Mouse (Mus musculus): ENCODE data around the gene Spata17. TPM values are rescaled to one million over a fixed set of nuclear protein-coding genes. Genes with fewer than 3 reads are reported as not detected.
"Not testable (repeated sequence)": the region's sequence is repeated elsewhere in the genome, so short reads cannot be mapped to it uniquely, and the experiment has no call there.

Spata17 gene
- polyA plus RNA-seq, 1 experiment from 2014 or later, result 1.2 TPM

- H3K27me3 ChIP-seq (ENCODE audit: control insufficient read depth, insufficient read depth, low read length), result no peaks in the 10 kb centered on the region
- H3K4me2 ChIP-seq (ENCODE audit: low read length), result no peak overlapping the region
- ATAC-seq (ENCODE audit: low FRiP score, low TSS enrichment) (no peak), DNase-seq (no peak)
- H3K4me3 ChIP-seq (replicated peaks; ENCODE audit: low read depth, low read length), result no peak overlapping the region
- WGBS, result 56% methylated on average over 5 of the region's 5 CpGs
- H3K4me1 ChIP-seq (ENCODE audit: control insufficient read depth, insufficient read depth, low read length), result no peaks in the 10 kb centered on the region
- H3K36me3 ChIP-seq (ENCODE audit: control insufficient read depth, insufficient read depth, low read length), result no peaks in the 10 kb centered on the region
- H3K27ac ChIP-seq (replicated peaks; ENCODE audit: low read depth, low read length), result no peak overlapping the region
- no peak overlapping the region for H3K9ac ChIP-seq (replicated peaks; ENCODE audit: low read length)
- no peaks in the 10 kb centered on the region for H3K9me3 ChIP-seq (ENCODE audit: control insufficient read depth, low read length)
Observed at GRCm38 (mm10) chr1:187153681-187154080, 61.6 kb downstream of the Spata17 start.

GRCm38 (mm10) chr1:187152571-187152970, 62.7 kb downstream of the Spata17 start:
- DNase-seq, result no peak
- WGBS, result 94% methylated on average over 2 of the region's 2 CpGs
- Histone ChIP-seq H3K4me3 (replicated peaks; ENCODE audit: low read depth, low read length) (no peak overlapping the region), H3K27me3 (ENCODE audit: control insufficient read depth, insufficient read depth, low read length) (no peaks in the 10 kb centered on the region), H3K36me3 (ENCODE audit: control insufficient read depth, insufficient read depth, low read length) (no peaks in the 10 kb centered on the region), H3K4me1 (ENCODE audit: control insufficient read depth, insufficient read depth, low read length) (no peaks in the 10 kb centered on the region), H3K27ac (replicated peaks; ENCODE audit: low read depth, low read length) (no peak overlapping the region), H3K9ac (replicated peaks; ENCODE audit: low read length) (no peak overlapping the region), H3K4me2 (ENCODE audit: low read length) (no peak overlapping the region), H3K9me3 (ENCODE audit: control insufficient read depth, low read length) (no peaks in the 10 kb centered on the region)
- no peak for ATAC-seq (ENCODE audit: low FRiP score, low TSS enrichment)

GRCm38 (mm10) chr1:187142984-187143383, 72.3 kb downstream of the Spata17 start:
- H3K4me1 ChIP-seq (ENCODE audit: control insufficient read depth, insufficient read depth, low read length), result no peaks in the 10 kb centered on the region
- ATAC-seq (ENCODE audit: low FRiP score, low TSS enrichment) (no peak), DNase-seq (no peak)
- WGBS, result 75% methylated on average over 8 of the region's 8 CpGs
- H3K36me3 ChIP-seq (ENCODE audit: control insufficient read depth, insufficient read depth, low read length), result no peaks in the 10 kb centered on the region
- H3K9ac ChIP-seq (replicated peaks; ENCODE audit: low read length), result no peak overlapping the region
- H3K4me2 ChIP-seq (ENCODE audit: low read length), result no peak overlapping the region
- no peaks in the 10 kb centered on the region for H3K27me3 ChIP-seq (ENCODE audit: control insufficient read depth, insufficient read depth, low read length)
- H3K9me3 ChIP-seq (ENCODE audit: control insufficient read depth, low read length), result no peaks in the 10 kb centered on the region
- H3K27ac ChIP-seq (replicated peaks; ENCODE audit: low read depth, low read length), result no peak overlapping the region
- H3K4me3 ChIP-seq (replicated peaks; ENCODE audit: low read depth, low read length), result no peak overlapping the region

- Histone ChIP-seq H3K9ac (replicated peaks; ENCODE audit: low read length) (no peak overlapping the region), H3K4me3 (replicated peaks; ENCODE audit: low read depth, low read length) (no peak overlapping the region), H3K27ac (replicated peaks; ENCODE audit: low read depth, low read length) (no peak overlapping the region), H3K36me3 (ENCODE audit: control insufficient read depth, insufficient read depth, low read length) (no peaks in the 10 kb centered on the region), H3K27me3 (ENCODE audit: control insufficient read depth, insufficient read depth, low read length) (no peaks in the 10 kb centered on the region), H3K4me2 (ENCODE audit: low read length) (no peak overlapping the region), H3K4me1 (ENCODE audit: control insufficient read depth, insufficient read depth, low read length) (no peaks in the 10 kb centered on the region), H3K9me3 (ENCODE audit: control insufficient read depth, low read length) (no peaks in the 10 kb centered on the region)
- peak; percentile 92 for DNase-seq
- 42% methylated on average over 6 of the region's 6 CpGs for WGBS
- ATAC-seq (ENCODE audit: low FRiP score, low TSS enrichment), result no peak
Observed at GRCm38 (mm10) chr1:187137426-187137825, 77.8 kb downstream of the Spata17 start.

GRCm38 (mm10) chr1:187135887-187136286, 79.4 kb downstream of the Spata17 start:
- WGBS, result 78% methylated on average over 6 of the region's 6 CpGs
- no peaks in the 10 kb centered on the region for H3K36me3 ChIP-seq (ENCODE audit: control insufficient read depth, insufficient read depth, low read length)
- no peaks in the 10 kb centered on the region for H3K27me3 ChIP-seq (ENCODE audit: control insufficient read depth, insufficient read depth, low read length)
- ATAC-seq (ENCODE audit: low FRiP score, low TSS enrichment) (no peak), DNase-seq (no peak)
- H3K27ac ChIP-seq (replicated peaks; ENCODE audit: low read depth, low read length), result no peak overlapping the region
- no peak overlapping the region for H3K4me2 ChIP-seq (ENCODE audit: low read length)
- H3K9ac ChIP-seq (replicated peaks; ENCODE audit: low read length), result no peak overlapping the region
- no peaks in the 10 kb centered on the region for H3K9me3 ChIP-seq (ENCODE audit: control insufficient read depth, low read length)
- H3K4me1 ChIP-seq (ENCODE audit: control insufficient read depth, insufficient read depth, low read length), result no peaks in the 10 kb centered on the region
- no peak overlapping the region for H3K4me3 ChIP-seq (replicated peaks; ENCODE audit: low read depth, low read length)

GRCm38 (mm10) chr1:187133841-187134240, 81.4 kb downstream of the Spata17 start:
- Histone ChIP-seq H3K27ac (replicated peaks; ENCODE audit: low read depth, low read length) (no peak overlapping the region), H3K9ac (replicated peaks; ENCODE audit: low read length) (no peak overlapping the region), H3K4me2 (ENCODE audit: low read length) (no peak overlapping the region), H3K9me3 (ENCODE audit: control insufficient read depth, low read length) (no peaks in the 10 kb centered on the region), H3K36me3 (ENCODE audit: control insufficient read depth, insufficient read depth, low read length) (no peaks in the 10 kb centered on the region), H3K4me1 (ENCODE audit: control insufficient read depth, insufficient read depth, low read length) (no peaks in the 10 kb centered on the region), H3K27me3 (ENCODE audit: control insufficient read depth, insufficient read depth, low read length) (no peaks in the 10 kb centered on the region), H3K4me3 (replicated peaks; ENCODE audit: low read depth, low read length) (no peak overlapping the region)
- WGBS, result 58% methylated on average over 6 of the region's 6 CpGs
- no peak for DNase-seq
- no peak for ATAC-seq (ENCODE audit: low FRiP score, low TSS enrichment)

GRCm38 (mm10) chr1:187132348-187132747, 82.9 kb downstream of the Spata17 start:
- Histone ChIP-seq H3K4me3 (replicated peaks; ENCODE audit: low read depth, low read length) (no peak overlapping the region), H3K9me3 (ENCODE audit: control insufficient read depth, low read length) (no peaks in the 10 kb centered on the region), H3K36me3 (ENCODE audit: control insufficient read depth, insufficient read depth, low read length) (no peaks in the 10 kb centered on the region), H3K27ac (replicated peaks; ENCODE audit: low read depth, low read length) (no peak overlapping the region), H3K27me3 (ENCODE audit: control insufficient read depth, insufficient read depth, low read length) (no peaks in the 10 kb centered on the region), H3K9ac (replicated peaks; ENCODE audit: low read length) (no peak overlapping the region), H3K4me1 (ENCODE audit: control insufficient read depth, insufficient read depth, low read length) (no peaks in the 10 kb centered on the region), H3K4me2 (ENCODE audit: low read length) (no peak overlapping the region)
- 87% methylated on average over 4 of the region's 4 CpGs for WGBS
- DNase-seq, result no peak
- no peak for ATAC-seq (ENCODE audit: low FRiP score, low TSS enrichment)

GRCm38 (mm10) chr1:187127548-187127947, 87.7 kb downstream of the Spata17 start:
- not testable (repeated sequence) for H3K27ac ChIP-seq (replicated peaks; ENCODE audit: low read depth, low read length); H3K27me3 ChIP-seq (ENCODE audit: control insufficient read depth, insufficient read depth, low read length); ATAC-seq (ENCODE audit: low FRiP score, low TSS enrichment); H3K9ac ChIP-seq (replicated peaks; ENCODE audit: low read length); H3K4me2 ChIP-seq (ENCODE audit: low read length); H3K4me3 ChIP-seq (replicated peaks; ENCODE audit: low read depth, low read length); H3K4me1 ChIP-seq (ENCODE audit: control insufficient read depth, insufficient read depth, low read length); H3K9me3 ChIP-seq (ENCODE audit: control insufficient read depth, low read length); DNase-seq; H3K36me3 ChIP-seq (ENCODE audit: control insufficient read depth, insufficient read depth, low read length)
- WGBS, result 93% methylated on average over 2 of the region's 2 CpGs

GRCm38 (mm10) chr1:187125733-187126132, 89.5 kb downstream of the Spata17 start:
- Histone ChIP-seq H3K27me3 (ENCODE audit: control insufficient read depth, insufficient read depth, low read length) (no peaks in the 10 kb centered on the region), H3K4me1 (ENCODE audit: control insufficient read depth, insufficient read depth, low read length) (no peaks in the 10 kb centered on the region), H3K4me2 (ENCODE audit: low read length) (no peak overlapping the region), H3K9me3 (ENCODE audit: control insufficient read depth, low read length) (no peaks in the 10 kb centered on the region), H3K9ac (replicated peaks; ENCODE audit: low read length) (no peak overlapping the region), H3K4me3 (replicated peaks; ENCODE audit: low read depth, low read length) (no peak overlapping the region), H3K36me3 (ENCODE audit: control insufficient read depth, insufficient read depth, low read length) (no peaks in the 10 kb centered on the region), H3K27ac (replicated peaks; ENCODE audit: low read depth, low read length) (no peak overlapping the region)
- ATAC-seq (ENCODE audit: low FRiP score, low TSS enrichment) (no peak), DNase-seq (no peak)
- WGBS, result 87% methylated on average over 11 of the region's 11 CpGs

Measured in midbrain, embryonic 14.5 days (tissue).